Mouse (Mus musculus) heart, embryonic 13.5 days (tissue): ENCODE data around the gene 1700012B07Rik. TPM values are rescaled to one million over a fixed set of nuclear protein-coding genes. Genes with fewer than 3 reads are reported as not detected.

Experiments used
- ATAC-seq: fragments of 200-750 bp; cut with Nextera tagmentation; 2 replicates; pipeline ENCODE4 v1.8.0; 2017; ENCODE audit warnings: moderate TSS enrichment; ENCODE audit not compliant: insufficient number of reproducible peaks, low FRiP score, low TSS enrichment; ENCODE audit errors: extremely low read depth
- H3K27ac ChIP-seq: fragments of 300-500 bp; sonication (generic); replicated peaks from 2 replicates; pipeline ENCODE4 v1.5.1; 2015; ENCODE audit warnings: moderate library complexity, mild to moderate bottlenecking, inconsistent platforms
- H3K27me3 ChIP-seq: fragments of 300-500 bp; sonication (generic); replicated peaks from 2 replicates; pipeline ENCODE4 v1.6.1; 2015; ENCODE audit warnings: mild to moderate bottlenecking, inconsistent platforms
- H3K36me3 ChIP-seq: fragments of 300-500 bp; sonication (generic); 2 replicates; pipeline ENCODE4 v1.6.1; 2015; ENCODE audit warnings: mild to moderate bottlenecking, inconsistent platforms
- H3K4me1 ChIP-seq: fragments of 300-500 bp; sonication (generic); 2 replicates; pipeline ENCODE4 v1.6.1; 2015; ENCODE audit warnings: inconsistent platforms
- H3K4me2 ChIP-seq: fragments of 300-500 bp; sonication (generic); 2 replicates; pipeline ENCODE4 v1.6.1; 2015; ENCODE audit warnings: inconsistent platforms, mild to moderate bottlenecking, moderate library complexity
- H3K4me3 ChIP-seq: fragments of 300-500 bp; sonication (generic); 2 replicates; pipeline ENCODE4 v1.5.1; 2015; ENCODE audit warnings: moderate library complexity, mild to moderate bottlenecking, inconsistent platforms
- H3K9ac ChIP-seq: fragments of 300-500 bp; sonication (generic); 2 replicates; pipeline ENCODE4 v1.6.1; 2015; ENCODE audit warnings: inconsistent platforms, mild to moderate bottlenecking, moderate library complexity
- H3K9me3 ChIP-seq: fragments of 300-500 bp; sonication (generic); 2 replicates; pipeline ENCODE4 v1.6.1; 2016; ENCODE audit warnings: inconsistent platforms
- WGBS: fragments of 180-500 bp; shearing (Covaris S2); methylation state at CpG from one replicate; pipeline ENCODE4 v1.1.7; 2015; ENCODE audit warnings: mixed read lengths; 5-methylcytosine and 5-hydroxymethylcytosine counted together
- polyA plus RNA-seq: library from polyadenylated mRNA; unstranded; fragments of >200 nt; fragmentation: Nextera tagmentation; extraction: Ambion mirVana; gene quantifications from 2 replicates; pipeline ENCODE4 v1.2.1, GENCODE M21; 2015

Gene 1700012B07Rik
- polyA plus RNA-seq, 1 experiment from 2014 or later: not detected

DNA sequence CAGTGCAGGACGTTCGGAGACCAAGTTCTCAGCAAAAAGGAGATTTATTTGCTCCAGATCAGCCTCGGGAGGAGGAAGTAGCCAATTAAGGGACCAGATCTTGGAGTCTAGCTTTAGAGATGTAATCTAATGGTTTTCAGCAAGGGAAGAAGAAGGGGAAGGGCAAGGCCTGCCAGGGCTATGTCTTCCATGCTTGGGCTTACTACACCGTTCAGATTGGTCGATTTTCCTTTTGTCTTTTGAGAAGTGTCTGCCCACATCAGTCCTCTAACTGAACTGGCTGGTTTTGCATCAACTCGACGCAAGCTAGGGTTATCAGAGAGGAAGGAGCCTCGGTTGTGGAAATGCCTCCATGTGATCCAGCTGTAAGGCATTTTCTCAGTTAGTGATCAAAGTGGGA lies 37.7 kb upstream of the 1700012B07Rik start:
- Histone ChIP-seq H3K36me3 (no peaks in the 10 kb centered on the region), H3K9me3 (peaks cover 5% of the 10 kb centered on the region; the same call in 1 of the 2 replicates), H3K27me3 (peaks cover 10% of the 10 kb centered on the region; the same call in 1 of the 2 replicates), H3K4me1 (no peaks in the 10 kb centered on the region), H3K4me3 (no peak overlapping the region), H3K4me2 (no peak overlapping the region), H3K9ac (no peak overlapping the region), H3K27ac (no peak overlapping the region)
- 63% methylated on average over 8 of the region's 8 CpGs for WGBS
- ATAC-seq: no peak

DNA sequence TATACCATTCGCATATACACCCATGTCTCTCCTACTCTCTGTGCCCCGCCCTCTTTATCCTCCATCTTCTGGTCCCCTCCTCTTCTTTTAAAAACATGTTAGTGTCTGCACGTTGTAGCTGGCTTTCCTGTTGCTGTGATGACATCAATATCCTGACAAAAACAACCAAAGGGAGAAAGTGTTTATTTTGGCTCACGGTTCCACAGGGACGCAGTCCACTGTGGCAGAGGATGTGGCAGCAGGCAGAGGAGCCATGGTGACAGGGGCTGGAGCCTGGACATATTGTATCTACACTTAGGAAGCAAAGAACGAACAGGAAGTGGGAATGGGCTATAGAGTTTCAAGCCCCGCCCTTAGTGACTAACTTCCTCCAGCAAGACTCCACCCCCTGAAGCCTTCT lies 36.1 kb upstream of the 1700012B07Rik start:
- Histone ChIP-seq H3K27me3 (peaks cover 5% of the 10 kb centered on the region; the same call in 1 of the 2 replicates), H3K4me1 (0 out of 2 replicates have a peak, but pooled peaks cover 5% of the 10 kb centered on the region), H3K36me3 (no peaks in the 10 kb centered on the region), H3K9ac (no peak overlapping the region), H3K27ac (no peak overlapping the region), H3K4me2 (no peak overlapping the region), H3K9me3 (peaks cover 5% of the 10 kb centered on the region; the same call in 1 of the 2 replicates), H3K4me3 (no peak overlapping the region)
- ATAC-seq: no peak
- 68% methylated on average over 7 of the region's 7 CpGs for WGBS

DNA sequence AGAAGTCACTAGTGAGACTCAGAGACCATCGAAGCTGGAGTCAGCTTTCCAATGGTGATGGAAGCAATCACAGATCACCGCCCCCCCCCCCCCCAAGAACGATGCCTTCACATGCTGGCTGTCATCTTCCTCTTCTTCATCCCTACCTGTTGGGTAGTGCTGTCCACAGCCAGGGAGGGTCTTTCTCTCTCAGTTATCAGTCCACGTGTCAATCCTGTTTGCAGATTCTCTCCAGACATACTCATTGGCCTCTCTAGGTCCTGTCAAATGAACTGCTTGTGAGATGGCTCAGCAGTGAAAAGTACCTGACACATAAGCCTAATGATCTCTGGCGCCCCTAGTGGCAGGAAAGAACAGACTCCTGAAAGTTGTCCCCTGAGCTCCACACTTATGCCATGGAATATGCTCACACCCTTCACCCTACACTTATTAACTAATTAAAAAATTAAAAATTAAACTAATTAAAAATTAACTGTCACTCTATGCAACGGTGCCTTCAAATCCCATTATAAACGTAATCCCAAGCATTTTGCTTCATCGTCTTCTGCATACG lies 35.4 kb upstream of the 1700012B07Rik start:
- Histone ChIP-seq H3K9ac (no peak overlapping the region), H3K9me3 (peaks cover 5% of the 10 kb centered on the region; the same call in 1 of the 2 replicates), H3K4me1 (0 out of 2 replicates have a peak, but pooled peaks cover 5% of the 10 kb centered on the region), H3K4me3 (no peak overlapping the region), H3K27ac (no peak overlapping the region), H3K4me2 (no peak overlapping the region), H3K36me3 (no peaks in the 10 kb centered on the region), H3K27me3 (no peaks in the 10 kb centered on the region)
- no peak for ATAC-seq
- WGBS: 67% methylated on average over 9 of the region's 9 CpGs

DNA sequence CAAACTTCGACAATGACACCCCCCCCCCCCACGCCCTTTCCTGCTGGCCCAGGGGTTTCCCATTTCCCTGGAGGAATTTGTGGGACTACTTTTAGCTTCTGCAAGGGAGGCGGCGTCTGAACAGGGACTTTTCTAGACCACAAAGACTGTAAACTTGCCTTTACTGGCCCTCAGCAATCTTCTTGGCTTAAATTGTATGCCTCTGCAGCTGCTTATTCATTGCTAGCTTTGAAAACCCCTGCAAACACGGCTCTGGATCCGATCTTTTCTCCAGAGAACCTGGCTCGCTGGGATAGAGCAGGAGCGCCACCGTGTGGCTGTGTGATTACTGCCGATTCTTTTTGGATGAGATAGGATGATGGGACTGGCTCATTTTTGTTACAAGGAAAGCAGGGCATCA lies 32.7 kb upstream of the 1700012B07Rik start:
- H3K27ac ChIP-seq: no peak overlapping the region
- WGBS: 9% methylated on average over 10 of the region's 10 CpGs
- peak overlapping the region; percentile 58 for H3K4me2 ChIP-seq
- H3K9me3 ChIP-seq: peaks cover 5% of the 10 kb centered on the region; the same call in 1 of the 2 replicates
- H3K27me3 ChIP-seq: no peaks in the 10 kb centered on the region
- H3K4me1 ChIP-seq: 0 out of 2 replicates have a peak, but pooled peaks cover 5% of the 10 kb centered on the region
- peak overlapping the region; percentile 59 for H3K9ac ChIP-seq
- ATAC-seq: no peak
- peak overlapping the region; percentile 16; the same call in 1 of the 2 replicates for H3K4me3 ChIP-seq
- H3K36me3 ChIP-seq: no peaks in the 10 kb centered on the region

DNA sequence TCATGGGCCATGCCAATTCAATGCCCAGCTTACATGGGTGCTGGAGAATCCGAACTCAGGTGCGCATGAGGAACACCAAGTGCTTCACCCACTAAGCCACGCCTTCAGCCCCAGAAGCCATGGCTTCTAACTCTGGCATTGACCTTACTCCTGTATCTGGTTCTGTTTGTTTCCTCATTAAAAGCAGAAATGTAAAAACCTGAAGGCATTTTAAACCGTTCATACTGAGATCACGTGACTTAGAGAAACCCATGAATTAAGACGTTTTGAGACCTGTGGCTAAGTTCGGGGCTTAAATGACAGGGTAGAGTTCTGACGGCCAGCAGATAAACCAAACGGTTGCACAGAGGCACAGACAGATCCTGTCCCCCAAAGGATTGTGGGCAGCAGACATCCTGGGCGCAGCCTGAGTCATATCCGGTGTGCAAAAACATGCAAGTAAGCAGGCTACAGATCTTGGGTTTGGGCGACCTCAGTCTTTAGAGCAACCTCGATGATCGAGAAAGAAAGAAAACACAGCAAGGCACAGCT lies 32.2 kb upstream of the 1700012B07Rik start:
- Histone ChIP-seq H3K27me3 (no peaks in the 10 kb centered on the region), H3K4me1 (0 out of 2 replicates have a peak, but pooled peaks cover 5% of the 10 kb centered on the region), H3K9ac (peak overlapping the region; percentile 59), H3K27ac (no peak overlapping the region), H3K9me3 (peaks cover 5% of the 10 kb centered on the region; the same call in 1 of the 2 replicates), H3K36me3 (no peaks in the 10 kb centered on the region), H3K4me2 (peak overlapping the region; percentile 58), H3K4me3 (peak overlapping the region; percentile 16; the same call in 1 of the 2 replicates)
- ATAC-seq: no peak; the same call in 1 of the 2 replicates
- 52% methylated on average over 14 of the region's 14 CpGs for WGBS

DNA sequence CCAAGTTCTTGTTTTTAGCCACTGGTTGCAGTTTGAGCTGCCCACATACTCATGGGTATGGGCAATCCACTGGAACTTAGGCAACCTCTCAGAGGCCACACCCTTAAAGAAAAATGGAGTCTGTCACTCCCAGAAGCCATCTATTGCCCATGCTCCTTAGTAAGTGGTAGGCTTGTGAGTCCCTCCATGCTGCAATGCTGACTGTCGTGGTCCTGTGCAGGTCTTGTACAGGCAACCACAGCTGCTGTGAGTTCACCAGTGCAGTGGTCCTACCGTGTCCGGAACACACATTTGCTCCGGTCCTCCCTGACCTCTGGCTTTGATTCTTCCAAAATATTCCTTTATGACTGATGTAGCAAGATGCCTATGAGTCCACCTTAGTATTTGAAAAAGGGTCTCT lies 31.6 kb upstream of the 1700012B07Rik start:
- 0 out of 2 replicates have a peak, but pooled peaks cover 5% of the 10 kb centered on the region for H3K4me1 ChIP-seq
- WGBS: 85% methylated on average over 4 of the region's 4 CpGs
- H3K4me2 ChIP-seq: no peak overlapping the region
- H3K9me3 ChIP-seq: peaks cover 5% of the 10 kb centered on the region; the same call in 1 of the 2 replicates
- no peaks in the 10 kb centered on the region for H3K27me3 ChIP-seq
- no peak overlapping the region for H3K9ac ChIP-seq
- H3K36me3 ChIP-seq: no peaks in the 10 kb centered on the region
- H3K27ac ChIP-seq: no peak overlapping the region
- no peak for ATAC-seq
- H3K4me3 ChIP-seq: no peak overlapping the region

DNA sequence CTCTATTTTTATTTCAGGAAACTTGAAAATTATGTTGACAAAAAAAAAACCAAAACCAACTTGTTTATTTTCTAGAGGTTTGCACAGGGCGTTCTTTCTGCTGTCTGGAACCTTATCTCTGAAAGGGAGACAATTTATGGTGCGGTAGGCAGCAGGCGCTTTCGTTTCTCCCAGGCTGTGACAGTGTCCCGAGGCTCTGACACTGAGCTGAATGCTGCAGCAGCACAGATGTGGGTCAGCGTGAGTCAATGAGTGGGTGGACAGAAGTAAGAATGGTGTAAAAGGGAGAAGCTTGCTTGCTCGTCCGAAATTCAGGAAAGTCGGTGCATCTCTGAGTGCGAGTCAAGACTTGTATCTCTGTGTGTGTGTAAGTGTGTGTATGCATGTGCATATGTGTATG lies 29.2 kb upstream of the 1700012B07Rik start:
- WGBS: 66% methylated on average over 10 of the region's 10 CpGs
- Histone ChIP-seq H3K4me3 (no peak overlapping the region), H3K4me2 (no peak overlapping the region), H3K4me1 (peaks cover 19% of the 10 kb centered on the region), H3K27me3 (no peaks in the 10 kb centered on the region), H3K9ac (no peak overlapping the region), H3K27ac (no peak overlapping the region), H3K9me3 (no peaks in the 10 kb centered on the region), H3K36me3 (no peaks in the 10 kb centered on the region)
- no peak for ATAC-seq

DNA sequence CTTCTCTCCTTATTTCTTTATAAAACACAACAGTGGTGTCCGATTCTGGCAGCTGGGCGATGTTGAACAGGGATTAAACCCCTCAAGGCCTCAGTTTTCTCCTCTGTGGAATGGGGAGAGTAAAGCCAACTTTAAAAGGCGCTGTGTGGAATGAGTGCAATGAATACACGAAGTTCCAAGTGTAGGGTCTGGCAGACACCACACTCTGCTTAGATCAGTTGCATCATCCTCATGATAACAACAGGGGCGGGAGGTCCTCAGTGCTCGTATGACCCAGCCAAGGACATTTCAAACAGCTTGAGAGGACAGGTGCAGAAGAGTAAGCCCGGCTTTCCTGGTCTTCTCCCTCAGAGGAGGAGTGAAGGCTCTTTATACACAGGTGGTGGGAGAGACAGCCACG lies 26.2 kb upstream of the 1700012B07Rik start:
- no peak overlapping the region for H3K4me2 ChIP-seq
- no peak overlapping the region for H3K4me3 ChIP-seq
- 68% methylated on average over 8 of the region's 8 CpGs for WGBS
- H3K27ac ChIP-seq: no peak overlapping the region
- peaks cover 20% of the 10 kb centered on the region for H3K4me1 ChIP-seq
- no peaks in the 10 kb centered on the region for H3K27me3 ChIP-seq
- no peak overlapping the region for H3K9ac ChIP-seq
- no peaks in the 10 kb centered on the region for H3K36me3 ChIP-seq
- H3K9me3 ChIP-seq: no peaks in the 10 kb centered on the region
- no peak for ATAC-seq

DNA sequence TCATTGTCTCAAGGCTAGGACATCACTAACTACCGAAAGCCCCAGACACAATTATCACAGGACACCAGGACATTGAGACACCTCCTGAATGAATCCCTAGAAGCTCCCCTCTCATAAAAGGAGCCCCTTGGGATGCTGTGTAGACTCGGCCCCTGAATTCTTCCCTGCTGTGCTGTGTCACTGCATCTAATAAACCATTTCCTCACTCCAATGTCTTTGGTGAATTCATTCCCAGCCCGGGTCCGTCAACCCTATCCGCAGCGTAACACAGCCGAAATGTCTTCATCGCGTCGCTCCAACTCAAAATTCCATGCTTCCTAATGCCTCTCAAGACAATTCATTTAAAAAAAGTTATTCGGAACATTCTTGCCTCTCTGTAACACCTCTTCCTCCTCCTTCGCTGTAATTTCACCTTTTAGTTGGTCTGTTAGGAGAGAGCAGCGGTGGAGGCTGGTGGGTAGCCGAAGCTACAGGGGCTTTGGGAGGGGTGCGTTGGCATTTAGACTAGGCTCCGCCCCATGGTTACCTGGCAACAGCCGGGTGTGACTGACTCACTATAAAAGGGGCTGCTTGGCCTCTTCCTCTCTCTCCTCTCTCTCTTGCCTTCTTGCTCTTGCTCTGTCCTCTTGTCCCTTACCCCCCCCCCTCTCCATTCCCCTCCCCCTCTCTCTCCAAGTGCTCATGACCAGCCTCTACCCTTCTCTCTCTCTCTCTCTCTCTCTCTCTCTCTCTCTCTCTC lies 25.6 kb upstream of the 1700012B07Rik start:
- H3K4me3 ChIP-seq: no peak overlapping the region
- no peaks in the 10 kb centered on the region for H3K36me3 ChIP-seq
- no peak for ATAC-seq
- no peak overlapping the region for H3K27ac ChIP-seq
- H3K9ac ChIP-seq: no peak overlapping the region
- no peak overlapping the region for H3K4me2 ChIP-seq
- 67% methylated on average over 17 of the region's 17 CpGs for WGBS
- H3K27me3 ChIP-seq: no peaks in the 10 kb centered on the region
- peaks cover 20% of the 10 kb centered on the region for H3K4me1 ChIP-seq
- no peaks in the 10 kb centered on the region for H3K9me3 ChIP-seq

DNA sequence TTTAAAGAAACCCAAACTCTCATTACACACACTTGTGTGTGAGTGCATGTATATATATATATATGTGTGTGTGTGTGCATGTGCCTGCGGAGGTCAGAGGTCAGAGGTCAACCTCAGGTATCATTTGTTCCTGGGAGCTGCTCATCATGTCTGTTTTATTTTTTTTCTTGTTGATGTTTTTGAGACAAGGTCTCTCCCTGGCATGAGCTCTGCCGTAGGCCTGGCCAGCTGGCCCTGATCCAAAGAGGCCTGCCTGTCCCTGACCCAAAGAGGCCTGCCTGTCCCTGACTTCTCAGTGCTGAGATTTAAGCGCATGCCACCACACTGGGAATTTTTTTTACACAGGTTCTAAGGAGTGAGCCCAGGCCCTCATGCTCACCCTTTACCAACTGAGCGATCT lies 24.1 kb upstream of the 1700012B07Rik start:
- no peak overlapping the region for H3K4me3 ChIP-seq
- H3K4me1 ChIP-seq: peaks cover 20% of the 10 kb centered on the region
- no peaks in the 10 kb centered on the region for H3K36me3 ChIP-seq
- peak overlapping the region; percentile 21; the same call in 1 of the 2 replicates for H3K27ac ChIP-seq
- H3K9me3 ChIP-seq: no peaks in the 10 kb centered on the region
- H3K9ac ChIP-seq: no peak overlapping the region
- no peak for ATAC-seq
- H3K4me2 ChIP-seq: no peak overlapping the region
- no peaks in the 10 kb centered on the region for H3K27me3 ChIP-seq
- WGBS: 53% methylated on average over 4 of the region's 4 CpGs

DNA sequence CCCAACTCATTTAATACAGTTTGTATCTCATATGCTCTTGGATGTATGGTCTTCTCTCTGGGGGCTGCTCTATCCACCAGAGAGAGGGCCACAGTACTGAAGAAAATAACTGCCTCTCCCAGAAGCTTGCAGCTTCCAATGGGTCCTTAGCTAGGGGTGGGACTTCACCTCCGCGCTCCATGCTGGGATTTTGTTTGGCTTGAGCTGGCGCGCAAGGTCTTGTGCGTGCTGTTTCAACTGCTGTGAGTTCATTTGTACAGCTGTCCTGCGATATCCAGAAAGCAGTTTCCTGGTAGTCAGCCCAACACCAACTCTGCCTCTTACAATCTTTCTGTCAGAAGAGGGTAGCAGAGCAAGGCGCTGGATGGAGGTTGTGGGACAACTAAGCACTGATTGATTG lies 18.5 kb upstream of the 1700012B07Rik start:
- H3K36me3 ChIP-seq: no peaks in the 10 kb centered on the region
- H3K9me3 ChIP-seq: no peaks in the 10 kb centered on the region
- H3K4me1 ChIP-seq: peaks cover 8% of the 10 kb centered on the region; the same call in 1 of the 2 replicates
- H3K4me3 ChIP-seq: no peak overlapping the region
- no peak for ATAC-seq
- H3K27ac ChIP-seq: no peak overlapping the region
- 45% methylated on average over 7 of the region's 7 CpGs for WGBS
- H3K4me2 ChIP-seq: peak overlapping the region; percentile 20; the same call in 1 of the 2 replicates
- H3K27me3 ChIP-seq: no peaks in the 10 kb centered on the region
- H3K9ac ChIP-seq: no peak overlapping the region
